Mouse (Mus musculus) cortical plate, adult 2 months (tissue): ENCODE results near the gene Brix1. TPM values are rescaled to one million over a fixed set of nuclear protein-coding genes. Genes with fewer than 3 reads are reported as not detected.

Experiments used
- H3K27ac ChIP-seq: fragments of 200-500 bp; 2 replicates; pipeline ENCODE4 v1.5.1; 2012; ENCODE audit warnings: low read length, control low read depth, inconsistent platforms; ENCODE audit not compliant: insufficient read depth
- H3K4me1 ChIP-seq: fragments of 200-500 bp; 2 replicates; pipeline ENCODE4 v1.6.1; 2011; ENCODE audit warnings: low read length; ENCODE audit not compliant: control insufficient read depth, insufficient read depth
- H3K4me3 ChIP-seq: fragments of 200-500 bp; 2 replicates; pipeline ENCODE4 v1.5.1; 2011; ENCODE audit warnings: mild to moderate bottlenecking, low read length, control low read depth; ENCODE audit not compliant: insufficient read depth
- CTCF ChIP-seq: fragments of 200-500 bp; IDR thresholded peaks from 2 replicates; pipeline ENCODE4 v1.5.1; 2011; ENCODE audit warnings: mild to moderate bottlenecking, control low read depth, low read length; ENCODE audit not compliant: insufficient read depth; ENCODE audit errors: extremely low read depth
- POLR2A ChIP-seq: fragments of 200-500 bp; IDR thresholded peaks from 2 replicates; pipeline ENCODE4 v1.6.1; 2011; ENCODE audit warnings: mild to moderate bottlenecking, low read length, control low read depth; ENCODE audit not compliant: insufficient read depth; ENCODE audit errors: extremely low read depth
- polyA plus RNA-seq: library from polyadenylated mRNA; depleted of rRNA; stranded (reverse); fragments of >200 nt; gene quantifications from 2 replicates; pipeline ENCODE4 v1.2.3, GENCODE M21; 2012; rRNA removed

Gene Brix1
- polyA plus RNA-seq, 1 experiment = 11.3 TPM

- H3K4me1 ChIP-seq = peaks cover 6% of the 10 kb centered on the region; the same call in 1 of the 2 replicates
- H3K4me3 ChIP-seq = no peak overlapping the region
- no peak overlapping the region for H3K27ac ChIP-seq
- TF ChIP-seq POLR2A (no peak), CTCF (no peak)
These were observed 21.1 kb downstream of the Brix1 start for GRCm38 (mm10) chr15:10464678-10465077.

- peak overlapping the region; percentile 58; the same call in 1 of the 2 replicates for H3K27ac ChIP-seq
- TF ChIP-seq POLR2A (no peak), CTCF (no peak)
- no peak overlapping the region for H3K4me3 ChIP-seq
- peaks cover 4% of the 10 kb centered on the region; the same call in 1 of the 2 replicates for H3K4me1 ChIP-seq
These were observed 22.2 kb downstream of the Brix1 start for GRCm38 (mm10) chr15:10463555-10463954.

- H3K27ac ChIP-seq = no peak overlapping the region
- TF ChIP-seq CTCF = no peak
- TF ChIP-seq POLR2A = no peak
- H3K4me3 ChIP-seq = no peak overlapping the region
- H3K4me1 ChIP-seq = peaks cover 4% of the 10 kb centered on the region; the same call in 1 of the 2 replicates
These were observed 24.8 kb downstream of the Brix1 start for GRCm38 (mm10) chr15:10460986-10461385.

GRCm38 (mm10) chr15:10447102-10447501 lies 38.6 kb downstream of the Brix1 start:
- Histone ChIP-seq H3K4me1 (no peaks in the 10 kb centered on the region), H3K27ac (no peak overlapping the region), H3K4me3 (no peak overlapping the region)
- TF ChIP-seq CTCF (no peak), POLR2A (no peak)

- Histone ChIP-seq H3K4me1 (peaks cover 2% of the 10 kb centered on the region), H3K27ac (no peak overlapping the region), H3K4me3 (no peak overlapping the region)
- no peak for TF ChIP-seq POLR2A
- TF ChIP-seq CTCF = no peak
These were observed 43.5 kb downstream of the Brix1 start for GRCm38 (mm10) chr15:10442275-10442674.

GRCm38 (mm10) chr15:10441493-10441892 lies 44.3 kb downstream of the Brix1 start:
- H3K27ac ChIP-seq = no peak overlapping the region
- peaks cover 3% of the 10 kb centered on the region for H3K4me1 ChIP-seq
- H3K4me3 ChIP-seq = no peak overlapping the region
- TF ChIP-seq POLR2A = no peak
- TF ChIP-seq CTCF = no peak

- Histone ChIP-seq H3K4me3 (no peak overlapping the region), H3K27ac (no peak overlapping the region), H3K4me1 (peaks cover 3% of the 10 kb centered on the region)
- peak; percentile 34 for TF ChIP-seq CTCF
- no peak for TF ChIP-seq POLR2A
These were observed 45.8 kb downstream of the Brix1 start for GRCm38 (mm10) chr15:10439963-10440362.

GRCm38 (mm10) chr15:10436893-10437292 lies 48.9 kb downstream of the Brix1 start:
- Histone ChIP-seq H3K4me1 (peaks cover 3% of the 10 kb centered on the region), H3K4me3 (no peak overlapping the region), H3K27ac (no peak overlapping the region)
- TF ChIP-seq CTCF (no peak), POLR2A (no peak)

GRCm38 (mm10) chr15:10426545-10427266 lies 59.0 kb downstream of the Brix1 start:
- TF ChIP-seq CTCF (no peak), POLR2A (no peak)
- Histone ChIP-seq H3K27ac (peak overlapping the region; percentile 77), H3K4me1 (peaks cover 2% of the 10 kb centered on the region; the same call in 1 of the 2 replicates), H3K4me3 (no peak overlapping the region)

- Histone ChIP-seq H3K4me3 (no peak overlapping the region), H3K4me1 (peaks cover 2% of the 10 kb centered on the region; the same call in 1 of the 2 replicates), H3K27ac (peak overlapping the region; percentile 77)
- TF ChIP-seq POLR2A (no peak), CTCF (no peak)
These were observed 59.6 kb downstream of the Brix1 start for GRCm38 (mm10) chr15:10426124-10426523.

Other genes with a start within 250 kb of the Brix1 start
- not detected in 2 replicates for gene Gm21973, start 160.6 kb downstream of the Brix1 start, polyA plus RNA-seq
- gene Agxt2, start 127.4 kb downstream of the Brix1 start, polyA plus RNA-seq = not detected in 2 replicates
- 25.0 and 28.3 TPM in 2 replicates for gene Dnajc21, start 15.4 kb downstream of the Brix1 start, polyA plus RNA-seq
- gene Rad1, start 71 bp upstream of the Brix1 start, polyA plus RNA-seq = 15.1 and 16.0 TPM in 2 replicates
- not detected in 2 replicates for gene Ttc23l, start 72.7 kb upstream of the Brix1 start, polyA plus RNA-seq
- 8.0 and 8.1 TPM in 2 replicates for gene Rai14, start 228.7 kb upstream of the Brix1 start, polyA plus RNA-seq